Mouse (Mus musculus) lung, postnatal 0 days (tissue): ENCODE results near the gene H2afx. TPM values are rescaled to one million over a fixed set of nuclear protein-coding genes. Genes with fewer than 3 reads are reported as not detected.
"Not testable (repeated sequence)": the region's sequence is repeated elsewhere in the genome, so short reads cannot be mapped to it uniquely, and the experiment has no call there.

ENCODE experiments used
- ATAC-seq: fragments of 200-750 bp; cut with Nextera tagmentation; 2 replicates; pipeline ENCODE4 v1.8.0; 2017; ENCODE audit warnings: moderate library complexity
- DNase-seq: peaks from one replicate; pipeline ENCODE4 v3.0.0-alpha.2; 2016; ENCODE audit warnings: low spot score
- H3K27ac ChIP-seq: fragments of 300-500 bp; sonication (generic); 2 replicates; pipeline ENCODE4 v1.5.1; 2014; ENCODE audit warnings: antibody characterized with exemption, mild to moderate bottlenecking, low read length, mixed read lengths
- H3K27me3 ChIP-seq: fragments of 300-500 bp; sonication (generic); replicated peaks from 2 replicates; pipeline ENCODE4 v1.6.1; 2014; ENCODE audit warnings: low read length, mixed read lengths; ENCODE audit not compliant: insufficient read depth
- H3K36me3 ChIP-seq: fragments of 300-500 bp; sonication (generic); 2 replicates; pipeline ENCODE4 v1.6.1; 2014; ENCODE audit warnings: low read length, mixed read lengths; ENCODE audit not compliant: insufficient read depth
- H3K4me1 ChIP-seq: fragments of 300-500 bp; sonication (generic); 2 replicates; pipeline ENCODE4 v1.6.1; 2014; ENCODE audit warnings: antibody characterized with exemption, low read depth, low read length, mixed read lengths; ENCODE audit not compliant: insufficient read depth
- H3K4me2 ChIP-seq: fragments of 300-500 bp; sonication (generic); replicated peaks from 2 replicates; pipeline ENCODE4 v1.6.1; 2014; ENCODE audit warnings: low read depth, mild to moderate bottlenecking, low read length, moderate library complexity, mixed read lengths
- H3K4me3 ChIP-seq: fragments of 300-500 bp; sonication (generic); 2 replicates; pipeline ENCODE4 v1.5.1; 2014; ENCODE audit warnings: low read depth, low read length
- H3K9ac ChIP-seq: fragments of 300-500 bp; sonication (generic); replicated peaks from 2 replicates; pipeline ENCODE4 v1.6.1; 2014; ENCODE audit warnings: low read depth, mild to moderate bottlenecking
- H3K9me3 ChIP-seq: fragments of 300-500 bp; sonication (generic); 2 replicates; pipeline ENCODE4 v1.6.1; 2016; ENCODE audit warnings: low read length, mixed read lengths
- CTCF ChIP-seq: IDR thresholded peaks from 2 replicates; pipeline ENCODE4 v1.5.1; 2016; ENCODE audit warnings: antibody characterized with exemption, mild to moderate bottlenecking
- EP300 ChIP-seq: IDR thresholded peaks from 2 replicates; pipeline ENCODE4 v1.6.1; 2016; ENCODE audit warnings: antibody characterized with exemption, mild to moderate bottlenecking, control low read depth
- WGBS: fragments of 180-500 bp; shearing (Covaris S2); extraction: QIAGEN DNeasy Blood & Tissue Kit; methylation state at CpG from one replicate; pipeline ENCODE4 v1.1.7; 2014; 5-methylcytosine and 5-hydroxymethylcytosine counted together
- polyA plus RNA-seq: library from polyadenylated mRNA; unstranded; fragments of >200 nt; fragmentation: Nextera tagmentation; extraction: Ambion mirVana; gene quantifications from 2 replicates; pipeline ENCODE4 v1.2.1, GENCODE M21; 2015

Gene H2afx
- polyA plus RNA-seq, 1 experiment from 2014 or later = 50.0 TPM

GRCm38 (mm10) chr9:44320799-44321133 is 13.7 kb upstream of the H2afx start:
- Histone ChIP-seq H3K9ac (peak overlapping the region; percentile 39; the same call in 1 of the 2 replicates), H3K27me3 (no peaks in the 10 kb centered on the region), H3K4me1 (peaks cover 16% of the 10 kb centered on the region), H3K9me3 (no peaks in the 10 kb centered on the region), H3K4me3 (peak overlapping the region; percentile 69), H3K27ac (peak overlapping the region; percentile 88), H3K4me2 (peak overlapping the region; percentile 89), H3K36me3 (peaks cover 1% of the 10 kb centered on the region; the same call in 1 of the 2 replicates)
- WGBS = 20% methylated on average over 6 of the region's 6 CpGs
- TF ChIP-seq CTCF = no peak
- TF ChIP-seq EP300 = no peak
- ATAC-seq (peak; percentile 54), DNase-seq (peak; percentile 85)

DNA sequence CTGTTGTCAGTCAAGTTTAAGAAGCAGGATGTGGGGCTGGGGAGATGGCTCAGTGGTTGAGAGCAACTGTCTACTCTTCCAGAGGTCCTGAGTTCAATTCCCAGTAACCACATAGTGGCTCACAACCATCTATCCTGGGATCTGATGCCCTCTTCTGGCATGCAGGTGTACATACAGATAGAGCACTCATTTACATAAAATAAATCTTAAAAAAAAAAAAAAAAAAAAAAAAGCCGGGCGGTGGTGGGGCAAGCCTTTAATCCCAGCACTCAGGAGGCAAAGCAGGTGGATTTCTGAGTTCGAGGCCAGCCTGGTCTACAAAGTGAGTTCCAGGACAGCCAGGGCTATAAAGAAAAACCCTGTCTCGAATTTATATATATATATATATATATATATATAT is 10.8 kb upstream of the H2afx start:
- H3K27me3 ChIP-seq, DNase-seq, ATAC-seq, H3K27ac ChIP-seq, H3K9me3 ChIP-seq, H3K9ac ChIP-seq, H3K4me3 ChIP-seq, H3K36me3 ChIP-seq, H3K4me2 ChIP-seq: not testable (repeated sequence)
- 61% methylated on average over 4 of the region's 4 CpGs for WGBS
- peak; percentile 25; the same call in 1 of the 2 replicates for TF ChIP-seq CTCF
- peaks cover 12% of the 10 kb centered on the region for H3K4me1 ChIP-seq

DNA sequence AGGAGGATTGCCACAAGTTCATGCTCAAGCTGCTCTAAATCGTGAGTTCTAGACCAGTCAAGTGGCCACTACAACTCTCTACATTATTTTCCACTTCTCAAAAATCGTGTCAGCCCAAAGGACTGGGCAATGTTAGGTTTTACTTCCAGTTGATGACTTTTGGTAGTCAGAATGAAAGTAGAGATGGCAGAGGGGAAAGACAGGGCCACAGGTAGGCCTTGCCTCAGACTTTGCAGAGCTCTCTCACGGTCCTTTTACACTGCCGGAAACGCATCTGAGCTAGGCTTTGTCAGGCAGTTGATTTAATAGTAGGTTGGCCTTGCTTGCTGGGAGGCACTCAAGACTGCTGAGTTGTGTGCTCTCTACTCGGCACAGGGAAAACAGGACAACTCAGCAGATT is 10.3 kb upstream of the H2afx start:
- Histone ChIP-seq H3K4me1 (peaks cover 7% of the 10 kb centered on the region), H3K9me3 (no peaks in the 10 kb centered on the region), H3K27me3 (no peaks in the 10 kb centered on the region), H3K36me3 (no peaks in the 10 kb centered on the region), H3K4me3 (no peak overlapping the region), H3K9ac (no peak overlapping the region), H3K4me2 (no peak overlapping the region), H3K27ac (no peak overlapping the region)
- ATAC-seq (no peak), DNase-seq (no peak)
- 65% methylated on average over 6 of the region's 6 CpGs for WGBS
- TF ChIP-seq EP300 = no peak
- no peak for TF ChIP-seq CTCF

DNA sequence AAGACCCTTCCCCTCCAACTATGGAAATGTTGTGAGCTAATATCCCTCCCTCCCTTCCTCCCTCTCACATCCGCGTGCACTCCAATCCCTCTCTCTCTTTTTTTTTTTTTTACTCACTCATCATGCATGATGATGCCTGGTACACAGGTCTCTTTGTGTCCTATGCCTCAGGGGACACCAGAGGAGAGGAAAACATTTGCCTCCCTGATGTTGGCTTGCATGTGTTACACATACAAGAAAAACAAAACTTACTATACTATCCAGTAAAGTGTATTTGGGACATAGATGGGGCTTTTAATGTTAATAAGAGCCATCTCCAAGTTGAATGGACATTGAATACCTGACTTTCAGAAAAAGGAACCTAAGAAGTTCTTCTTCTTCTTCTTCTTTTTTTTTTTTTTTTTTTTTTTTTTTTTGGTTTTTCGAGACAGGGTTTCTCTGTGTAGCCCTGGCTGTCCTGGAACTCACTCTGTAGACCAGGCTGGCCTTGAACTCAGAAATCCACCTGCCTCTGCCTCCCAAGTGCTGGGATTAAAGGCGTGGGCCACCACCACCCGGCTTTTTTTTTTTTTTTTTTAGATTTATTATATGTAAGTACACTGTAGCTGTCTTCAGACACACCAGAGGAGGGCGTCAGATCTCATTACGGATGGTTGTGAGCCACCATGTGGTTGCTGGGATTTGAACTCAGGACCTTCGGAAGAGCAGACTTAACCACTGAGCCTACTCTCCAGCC is 9.3 kb upstream of the H2afx start:
- DNase-seq, H3K9me3 ChIP-seq, H3K4me3 ChIP-seq, ATAC-seq, H3K36me3 ChIP-seq, H3K4me1 ChIP-seq, H3K27me3 ChIP-seq: not testable (repeated sequence)
- Histone ChIP-seq H3K4me2 (0 out of 2 replicates have a peak overlapping the region, but pooled peaks have one; percentile 83), H3K27ac (peak overlapping the region; percentile 91), H3K9ac (0 out of 2 replicates have a peak overlapping the region, but pooled peaks have one; percentile 46)
- TF ChIP-seq CTCF = 0 out of 2 replicates have a peak, but pooled peaks have one; percentile 2
- WGBS = 56% methylated on average over 7 of the region's 8 CpGs

DNA sequence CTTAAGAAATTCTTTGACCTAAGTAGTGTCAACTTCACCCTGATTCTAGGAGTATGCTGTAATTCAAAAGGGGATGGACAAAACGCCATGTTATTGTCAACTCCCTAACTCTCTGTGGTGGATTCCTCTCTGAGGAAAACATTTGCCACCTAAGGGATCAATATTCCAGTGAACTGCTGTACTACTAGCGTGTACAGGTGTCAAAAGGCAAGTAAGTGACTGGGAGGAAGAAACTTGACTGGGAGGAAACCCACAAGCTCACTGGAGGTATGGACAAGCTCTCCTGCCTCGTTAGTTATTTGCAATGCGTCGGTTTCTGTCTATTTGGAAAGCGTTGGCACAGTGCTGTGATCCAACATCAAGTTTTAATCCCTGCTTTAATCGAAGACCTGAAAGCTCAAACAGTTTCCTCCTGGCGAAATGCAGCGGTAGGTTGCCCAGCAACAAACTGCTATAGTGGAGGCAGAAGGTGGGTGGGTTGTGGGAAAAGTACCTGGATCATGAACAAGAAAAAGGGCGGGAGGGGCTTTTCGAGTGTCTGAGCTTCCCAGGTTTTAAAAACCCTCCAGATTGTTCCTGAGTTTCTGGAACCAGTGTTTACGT is 8.6 kb upstream of the H2afx start, which contains the start of gene Dpagt1:
TSS of gene Dpagt1 (plus strand) at position 252 of the 603 bp plus-strand sequence.
- no peak for TF ChIP-seq EP300
- H3K4me2 ChIP-seq = peak within 1 kb of the TSS; percentile 83
- peak within 1 kb of the TSS; percentile 69 for H3K4me3 ChIP-seq
- 2% methylated on average over 12 of the region's 12 CpGs for WGBS
- H3K9me3 ChIP-seq = no peaks in the 10 kb centered on the region
- no peaks in the 10 kb centered on the region for H3K36me3 ChIP-seq
- peak; percentile 7 for ATAC-seq
- peak within 1 kb of the TSS; percentile 91 for H3K27ac ChIP-seq
- peaks cover 2% of the 10 kb centered on the region; the same call in 1 of the 2 replicates for H3K4me1 ChIP-seq
- no peaks in the 10 kb centered on the region for H3K27me3 ChIP-seq
- peak within 1 kb of the TSS; percentile 73 for H3K9ac ChIP-seq
- DNase-seq = no peak

DNA sequence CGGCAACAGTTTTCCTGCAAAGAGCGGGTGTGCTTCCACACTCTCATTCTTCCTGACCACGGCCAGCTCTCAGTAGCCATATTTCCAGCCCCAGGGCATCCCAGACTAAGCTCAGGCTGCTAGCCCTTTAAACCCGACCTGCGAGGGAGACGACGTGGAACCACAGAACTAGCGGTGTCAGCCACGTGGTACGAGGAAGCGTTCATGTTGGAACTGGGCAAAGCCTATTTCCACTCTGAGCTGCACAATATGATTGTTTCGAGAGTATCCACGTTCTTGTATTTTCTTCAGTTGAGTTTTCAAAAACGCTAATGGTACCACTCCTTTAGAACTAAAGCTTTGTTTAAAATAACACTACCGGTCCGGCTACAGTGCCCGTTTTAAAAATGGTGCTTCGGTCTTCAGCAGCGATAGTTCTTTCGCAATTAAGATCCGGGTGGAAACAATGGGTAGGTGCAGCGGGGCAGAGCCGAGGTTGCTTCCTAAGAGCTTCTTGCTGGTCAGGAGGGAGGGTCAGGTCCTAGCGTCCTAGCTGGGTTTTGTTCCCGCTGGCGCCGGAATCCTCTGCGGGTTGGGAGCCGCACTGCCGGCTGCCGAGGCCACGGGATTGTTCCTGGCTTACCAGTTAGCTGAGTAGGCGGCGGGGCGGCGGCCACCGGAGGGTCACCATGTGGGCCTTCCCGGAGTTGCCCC is 8.0 kb upstream of the H2afx start:
- TF ChIP-seq CTCF (no peak; the same call in 1 of the 2 replicates), EP300 (peak; percentile 49; the same call in 1 of the 2 replicates)
- H3K4me2 ChIP-seq = peak overlapping the region; percentile 83
- peak overlapping the region; percentile 73 for H3K9ac ChIP-seq
- ATAC-seq = peak; percentile 95
- H3K27me3 ChIP-seq = no peaks in the 10 kb centered on the region
- H3K36me3 ChIP-seq = no peaks in the 10 kb centered on the region; the same call in 1 of the 2 replicates
- DNase-seq = peak; percentile 95
- WGBS = under 1% methylated on average over 38 of the region's 38 CpGs
- no peaks in the 10 kb centered on the region for H3K9me3 ChIP-seq
- peak overlapping the region; percentile 91 for H3K27ac ChIP-seq
- H3K4me3 ChIP-seq = peak overlapping the region; percentile 69
- H3K4me1 ChIP-seq = no peaks in the 10 kb centered on the region
